Comparison of ENCODE assay signal across 19 mouse cellular contexts in the genomic region with DNA sequence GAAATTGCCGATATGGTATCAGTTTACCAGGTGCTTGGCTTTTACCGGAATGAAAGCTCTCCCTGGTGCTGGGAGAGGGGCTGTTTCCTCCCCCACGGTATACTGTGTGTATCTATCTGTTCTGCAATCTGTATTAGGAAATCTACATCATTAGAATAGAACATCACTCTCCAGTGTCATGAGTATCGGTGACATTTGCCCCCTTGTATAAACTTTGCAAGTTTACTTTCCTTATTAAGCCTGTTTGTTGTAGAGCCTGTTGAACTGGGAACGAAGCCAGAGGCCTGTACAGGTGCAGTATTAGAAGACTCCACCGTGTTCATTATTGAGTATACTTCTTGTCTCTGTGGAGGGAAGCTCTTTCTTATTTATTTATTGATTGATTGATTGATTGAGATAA. TPM values are rescaled to one million over a fixed set of nuclear protein-coding genes. Genes with fewer than 3 reads are reported as not detected.
A peak's percentile ranks its signal among the peaks of the same experiment; 100 is the strongest.
DNase-seq lines count a peak whose midpoint lies in the region; ATAC-seq and TF ChIP-seq lines count a peak whose summit lies in the region.
"Had no signal": no experiment of that assay in that cellular context is flagged by ENCODE, and none has a peak within 500 bp of the region (broad histone marks: within the 10 kb centered on the region; RNA-seq: fewer than 3 reads in every experiment).

No protein-coding gene starts in this region.

- no peak overlapping the region for H3K4me2 ChIP-seq in intestine, embryonic 15.5 days (replicated peaks)
- H3K4me2 ChIP-seq in intestine, postnatal 0 days (replicated peaks; ENCODE audit: low read depth), result no peak overlapping the region
- no peak overlapping the region for H3K4me2 ChIP-seq in intestine, embryonic 16.5 days (ENCODE audit: low read depth, low read length)
- H3K4me2 ChIP-seq in lung, embryonic 15.5 days, result peak overlapping the region; percentile 10; the same call in 1 of the 2 replicates
- H3K4me2 ChIP-seq in stomach, embryonic 14.5 days (replicated peaks; ENCODE audit: low read depth, low read length), result 0 out of 2 replicates have a peak overlapping the region, but pooled peaks have one; percentile 4
- H3K4me2 ChIP-seq: forebrain, embryonic 12.5 days; hindbrain, embryonic 13.5 days; limb, embryonic 15.5 days; midbrain, embryonic 11.5 days; neural tube, embryonic 13.5 days had no signal

- intact Hi-C loops in left cerebral cortex, postnatal 25 days (cut with DNase I), result loop anchor here (5.0 kb wide), 1 partner anchor 36 kb away; no protein-coding TSS in a partner anchor

- 46% methylated on average over 6 of the region's 6 CpGs for WGBS in intestine, embryonic 15.5 days
- WGBS in intestine, postnatal 0 days, result 21% methylated on average over 6 of the region's 6 CpGs
- WGBS in intestine, embryonic 16.5 days, result 39% methylated on average over 6 of the region's 6 CpGs
- WGBS in lung, embryonic 15.5 days, result 30% methylated on average over 6 of the region's 6 CpGs
- WGBS in stomach, embryonic 14.5 days, result 38% methylated on average over 6 of the region's 6 CpGs

- no peaks in the 10 kb centered on the region for H3K27me3 ChIP-seq in intestine, embryonic 15.5 days (replicated peaks)
- H3K27me3 ChIP-seq in intestine, postnatal 0 days (replicated peaks; ENCODE audit: control insufficient read depth, insufficient read depth, low read length), result no peaks in the 10 kb centered on the region
- no peaks in the 10 kb centered on the region for H3K27me3 ChIP-seq in intestine, embryonic 16.5 days (replicated peaks; ENCODE audit: control insufficient read depth, insufficient read depth, low read length)
- H3K27me3 ChIP-seq in lung, embryonic 15.5 days, result no peaks in the 10 kb centered on the region
- no peaks in the 10 kb centered on the region for H3K27me3 ChIP-seq in stomach, embryonic 14.5 days (ENCODE audit: control insufficient read depth, insufficient read depth, low read length)
- H3K27me3 ChIP-seq: CH12.LX; forebrain, embryonic 12.5 days; hindbrain, embryonic 13.5 days; limb, embryonic 15.5 days; neural tube, embryonic 13.5 days had no signal

- DNase-seq in left cerebral cortex, postnatal 25 days (ENCODE audit: low spot score in 2 of 2), result no peak
- DNase-seq: cerebellum, postnatal 14 days; embryo, embryonic 11 days; gastrocnemius, postnatal 25 days; kidney, postnatal 4 days; right cerebral cortex, postnatal 14 days; thymus, postnatal 4 days had no signal

- 0 out of 2 replicates have a peak, but pooled peaks have one; percentile 68 for ATAC-seq in intestine, embryonic 15.5 days
- no peak for ATAC-seq in intestine, postnatal 0 days
- ATAC-seq in intestine, embryonic 16.5 days, result peak; percentile 38; the same call in 1 of the 2 replicates
- ATAC-seq in lung, embryonic 15.5 days (ENCODE audit: borderline replicate concordance, extremely low read depth, low FRiP score, low TSS enrichment), result peak; percentile 42; the same call in 1 of the 2 replicates
- peak; percentile 65 for ATAC-seq in stomach, embryonic 14.5 days (ENCODE audit: insufficient number of reproducible peaks, insufficient read depth, low FRiP score, low read depth)
- no peak for ATAC-seq in megakaryocyte, adult 5-6 weeks (ENCODE audit: poor library complexity, severe bottlenecking)

- no peak overlapping the region for H3K9ac ChIP-seq in intestine, embryonic 15.5 days
- H3K9ac ChIP-seq in intestine, postnatal 0 days (ENCODE audit: low read depth, low read length), result no peak overlapping the region
- no peak overlapping the region for H3K9ac ChIP-seq in intestine, embryonic 16.5 days (ENCODE audit: low read depth, low read length)
- no peak overlapping the region for H3K9ac ChIP-seq in lung, embryonic 15.5 days
- H3K9ac ChIP-seq in stomach, embryonic 14.5 days (replicated peaks; ENCODE audit: low read depth, low read length), result no peak overlapping the region
- H3K9ac ChIP-seq: forebrain, embryonic 12.5 days; hindbrain, embryonic 13.5 days; limb, embryonic 15.5 days; neural tube, embryonic 13.5 days had no signal

- H3K36me3 ChIP-seq in intestine, embryonic 15.5 days, result no peaks in the 10 kb centered on the region
- H3K36me3 ChIP-seq in intestine, postnatal 0 days (ENCODE audit: control insufficient read depth, insufficient read depth), result no peaks in the 10 kb centered on the region
- no peaks in the 10 kb centered on the region for H3K36me3 ChIP-seq in intestine, embryonic 16.5 days (ENCODE audit: control insufficient read depth, insufficient read depth, low read length)
- no peaks in the 10 kb centered on the region for H3K36me3 ChIP-seq in lung, embryonic 15.5 days
- H3K36me3 ChIP-seq in stomach, embryonic 14.5 days (ENCODE audit: control insufficient read depth, insufficient read depth, low read length), result no peaks in the 10 kb centered on the region
- H3K36me3 ChIP-seq: forebrain, embryonic 12.5 days; hindbrain, embryonic 13.5 days; limb, embryonic 15.5 days; neural tube, embryonic 13.5 days had no signal

- no peak overlapping the region for H3K4me3 ChIP-seq in intestine, embryonic 15.5 days (replicated peaks)
- no peak overlapping the region for H3K4me3 ChIP-seq in intestine, postnatal 0 days (ENCODE audit: low read depth, low read length)
- no peak overlapping the region for H3K4me3 ChIP-seq in intestine, embryonic 16.5 days (ENCODE audit: low read length)
- no peak overlapping the region for H3K4me3 ChIP-seq in lung, embryonic 15.5 days
- H3K4me3 ChIP-seq in stomach, embryonic 14.5 days (ENCODE audit: low read depth, low read length), result no peak overlapping the region
- H3K4me3 ChIP-seq: forebrain, embryonic 12.5 days; hindbrain, embryonic 13.5 days; limb, embryonic 15.5 days; neural tube, embryonic 13.5 days had no signal

- TF ChIP-seq CTCF in intestine, postnatal 0 days (IDR thresholded peaks at IDR 0.05; ENCODE audit: low read depth), result no peak

- H3K4me1 ChIP-seq in intestine, embryonic 15.5 days (replicated peaks), result no peaks in the 10 kb centered on the region
- no peaks in the 10 kb centered on the region for H3K4me1 ChIP-seq in intestine, postnatal 0 days (replicated peaks; ENCODE audit: control insufficient read depth, insufficient read depth, low read length)
- no peaks in the 10 kb centered on the region for H3K4me1 ChIP-seq in intestine, embryonic 16.5 days (ENCODE audit: control insufficient read depth, insufficient read depth, low read length)
- H3K4me1 ChIP-seq in lung, embryonic 15.5 days, result peaks cover 12% of the 10 kb centered on the region
- H3K4me1 ChIP-seq in stomach, embryonic 14.5 days (ENCODE audit: control insufficient read depth, insufficient read depth, low read length), result 0 out of 2 replicates have a peak, but pooled peaks cover 8% of the 10 kb centered on the region
- H3K4me1 ChIP-seq: forebrain, embryonic 12.5 days; hindbrain, embryonic 13.5 days; limb, embryonic 15.5 days; neural tube, embryonic 13.5 days had no signal

- H3K27ac ChIP-seq in intestine, embryonic 15.5 days, result no peak overlapping the region
- no peak overlapping the region for H3K27ac ChIP-seq in intestine, postnatal 0 days (ENCODE audit: low read depth, low read length)
- no peak overlapping the region for H3K27ac ChIP-seq in intestine, embryonic 16.5 days (ENCODE audit: low read length)
- H3K27ac ChIP-seq in lung, embryonic 15.5 days, result peak overlapping the region; percentile 35; the same call in 1 of the 2 replicates
- H3K27ac ChIP-seq in stomach, embryonic 14.5 days (ENCODE audit: low read length), result peak overlapping the region; percentile 66; the same call in 1 of the 2 replicates
- H3K27ac ChIP-seq: forebrain, embryonic 12.5 days; hindbrain, embryonic 13.5 days; limb, embryonic 15.5 days; neural tube, embryonic 13.5 days had no signal

- H3K9me3 ChIP-seq in intestine, embryonic 15.5 days, result no peaks in the 10 kb centered on the region
- no peaks in the 10 kb centered on the region for H3K9me3 ChIP-seq in intestine, postnatal 0 days (ENCODE audit: control insufficient read depth)
- H3K9me3 ChIP-seq in intestine, embryonic 16.5 days (ENCODE audit: control insufficient read depth, low read length), result no peaks in the 10 kb centered on the region
- no peaks in the 10 kb centered on the region for H3K9me3 ChIP-seq in lung, embryonic 15.5 days
- H3K9me3 ChIP-seq in stomach, embryonic 14.5 days (ENCODE audit: control insufficient read depth, low read depth, low read length), result no peaks in the 10 kb centered on the region
- H3K9me3 ChIP-seq: forebrain, embryonic 12.5 days; hindbrain, embryonic 13.5 days; limb, embryonic 15.5 days; neural tube, embryonic 13.5 days had no signal

RNA-seq across cellular contexts. Expression of a gene that starts 30.6 kb away (rescaled TPM):
- 413 and 421 TPM in 2 replicates for polyA plus RNA-seq in intestine, embryonic 15.5 days (2015; fragmentation: Nextera tagmentation; extraction: Ambion mirVana)
- polyA plus RNA-seq in intestine, postnatal 0 days (2015; fragmentation: Nextera tagmentation; extraction: Ambion mirVana), result 279 and 292 TPM in 2 replicates
- polyA plus RNA-seq in intestine, embryonic 16.5 days (2015; fragmentation: Nextera tagmentation; extraction: Ambion mirVana), result 375 and 407 TPM in 2 replicates
- 427 and 430 TPM in 2 replicates for polyA plus RNA-seq in lung, embryonic 15.5 days (2015; fragmentation: Nextera tagmentation; extraction: Ambion mirVana)
- polyA plus RNA-seq in stomach, embryonic 14.5 days (2014; fragmentation: Nextera tagmentation; extraction: Ambion mirVana), result 421 and 424 TPM in 2 replicates
- total RNA-seq in left cerebral cortex, postnatal 25 days (2021), result 100 to 1,000 TPM; 144 to 145 TPM
- 237 and 241 TPM in 2 replicates for total RNA-seq in megakaryocyte, adult 5-6 weeks (2015)
- total RNA-seq in megakaryocyte, adult 5-6 weeks (2017), result 230 and 242 TPM in 2 replicates

RNA-seq across cellular contexts. Expression of a gene that starts 50.6 kb away (rescaled TPM):
- 10.9 and 11.3 TPM in 2 replicates for polyA plus RNA-seq in intestine, embryonic 15.5 days (2015; fragmentation: Nextera tagmentation; extraction: Ambion mirVana)
- 7.7 and 8.6 TPM in 2 replicates for polyA plus RNA-seq in intestine, postnatal 0 days (2015; fragmentation: Nextera tagmentation; extraction: Ambion mirVana)
- polyA plus RNA-seq in intestine, embryonic 16.5 days (2015; fragmentation: Nextera tagmentation; extraction: Ambion mirVana), result 9.6 and 10.2 TPM in 2 replicates
- polyA plus RNA-seq in lung, embryonic 15.5 days (2015; fragmentation: Nextera tagmentation; extraction: Ambion mirVana), result 11.9 and 12.2 TPM in 2 replicates
- polyA plus RNA-seq in stomach, embryonic 14.5 days (2014; fragmentation: Nextera tagmentation; extraction: Ambion mirVana), result 13.5 and 17.0 TPM in 2 replicates
- 10 to 100 TPM; 11.4 to 13.9 TPM for total RNA-seq in left cerebral cortex, postnatal 25 days (2021)
- total RNA-seq in megakaryocyte, adult 5-6 weeks (2015), result 26.7 TPM in 2 replicates
- 19.7 and 20.4 TPM in 2 replicates for total RNA-seq in megakaryocyte, adult 5-6 weeks (2017)

RNA-seq across cellular contexts. Expression of a gene that starts 54.0 kb away (rescaled TPM):
- polyA plus RNA-seq in intestine, embryonic 15.5 days (2015; fragmentation: Nextera tagmentation; extraction: Ambion mirVana), result 19.3 and 19.5 TPM in 2 replicates
- polyA plus RNA-seq in intestine, postnatal 0 days (2015; fragmentation: Nextera tagmentation; extraction: Ambion mirVana), result 10.1 and 11.9 TPM in 2 replicates
- 16.7 and 18.5 TPM in 2 replicates for polyA plus RNA-seq in intestine, embryonic 16.5 days (2015; fragmentation: Nextera tagmentation; extraction: Ambion mirVana)
- polyA plus RNA-seq in lung, embryonic 15.5 days (2015; fragmentation: Nextera tagmentation; extraction: Ambion mirVana), result 13.9 and 14.7 TPM in 2 replicates
- polyA plus RNA-seq in stomach, embryonic 14.5 days (2014; fragmentation: Nextera tagmentation; extraction: Ambion mirVana), result 29.5 and 30.4 TPM in 2 replicates
- 1 to 10 TPM; 8.9 to 9.0 TPM for total RNA-seq in left cerebral cortex, postnatal 25 days (2021)
- 6.1 and 7.8 TPM in 2 replicates for total RNA-seq in megakaryocyte, adult 5-6 weeks (2015)
- 5.0 and 6.5 TPM in 2 replicates for total RNA-seq in megakaryocyte, adult 5-6 weeks (2017)

Comparison
In these comparisons a context has a peak if more than half of its experiments do, and no peak if none do; other contexts are left out.
1. ATAC-seq: peak in intestine, embryonic 15.5 days (single experiment), intestine, embryonic 16.5 days (single experiment), lung, embryonic 15.5 days (single experiment) and stomach, embryonic 14.5 days (single experiment); none in intestine, postnatal 0 days (single experiment) and megakaryocyte, adult 5-6 weeks (single experiment).
2. H3K27ac ChIP-seq: peak in lung, embryonic 15.5 days (single experiment) and stomach, embryonic 14.5 days (single experiment); none in intestine, embryonic 15.5 days (single experiment), intestine, postnatal 0 days (single experiment) and intestine, embryonic 16.5 days (single experiment).
3. H3K4me2 ChIP-seq: peak in lung, embryonic 15.5 days (single experiment) and stomach, embryonic 14.5 days (single experiment); none in intestine, embryonic 15.5 days (single experiment), intestine, postnatal 0 days (single experiment) and intestine, embryonic 16.5 days (single experiment).